Mouse (Mus musculus) midbrain, embryonic 14.5 days (tissue): Measurements from ENCODE around the gene Btk. TPM values are rescaled to one million over a fixed set of nuclear protein-coding genes. Genes with fewer than 3 reads are reported as not detected.

Experiments used
- ATAC-seq: fragments of 200-750 bp; cut with Nextera tagmentation; 2 replicates; pipeline ENCODE4 v1.8.0; 2017; ENCODE audit warnings: moderate number of reproducible peaks, moderate library complexity; ENCODE audit not compliant: low FRiP score, low TSS enrichment
- DNase-seq: peaks from one replicate; pipeline ENCODE4 v3.0.0-alpha.2; 2015
- H3K27ac ChIP-seq: fragments of 300-500 bp; sonication (generic); replicated peaks from 2 replicates; pipeline ENCODE4 v1.5.1; 2014; ENCODE audit warnings: mild to moderate bottlenecking, low read depth, low read length, moderate library complexity
- H3K27me3 ChIP-seq: fragments of 300-500 bp; sonication (generic); 2 replicates; pipeline ENCODE4 v1.6.1; 2014; ENCODE audit warnings: low read length, control low read depth, mixed read lengths; ENCODE audit not compliant: control insufficient read depth, insufficient read depth
- H3K36me3 ChIP-seq: fragments of 300-500 bp; sonication (generic); 2 replicates; pipeline ENCODE4 v1.6.1; 2014; ENCODE audit warnings: low read length, control low read depth; ENCODE audit not compliant: control insufficient read depth, insufficient read depth
- H3K4me1 ChIP-seq: fragments of 300-500 bp; sonication (generic); 2 replicates; pipeline ENCODE4 v1.6.1; 2014; ENCODE audit warnings: mild to moderate bottlenecking, antibody characterized with exemption, low read length, control low read depth; ENCODE audit not compliant: control insufficient read depth, insufficient read depth
- H3K4me2 ChIP-seq: fragments of 300-500 bp; sonication (generic); 2 replicates; pipeline ENCODE4 v1.6.1; 2014; ENCODE audit warnings: mild to moderate bottlenecking, low read length, moderate library complexity
- H3K4me3 ChIP-seq: fragments of 300-500 bp; sonication (generic); replicated peaks from 2 replicates; pipeline ENCODE4 v1.5.1; 2014; ENCODE audit warnings: low read depth, low read length
- H3K9ac ChIP-seq: fragments of 300-500 bp; sonication (generic); replicated peaks from 2 replicates; pipeline ENCODE4 v1.6.1; 2014; ENCODE audit warnings: mild to moderate bottlenecking, low read length, moderate library complexity
- H3K9me3 ChIP-seq: fragments of 300-500 bp; sonication (generic); 2 replicates; pipeline ENCODE4 v1.6.1; 2016; ENCODE audit warnings: low read length, control low read depth, mixed read lengths; ENCODE audit not compliant: control insufficient read depth
- WGBS: fragments of 180-500 bp; shearing (Covaris S2); extraction: QIAGEN DNeasy Blood & Tissue Kit; methylation state at CpG from one replicate; pipeline ENCODE4 v1.1.7; 2014; 5-methylcytosine and 5-hydroxymethylcytosine counted together
- polyA plus RNA-seq: library from polyadenylated mRNA; unstranded; fragments of >200 nt; fragmentation: Nextera tagmentation; extraction: Ambion mirVana; gene quantifications from 2 replicates; pipeline ENCODE4 v1.2.1, GENCODE M21; 2014

Gene Btk
- polyA plus RNA-seq, 1 experiment from 2014 or later = 0.26 TPM

- 84% methylated on average over 4 of the region's 4 CpGs for WGBS
- H3K36me3 ChIP-seq = no peaks in the 10 kb centered on the region
- ATAC-seq (no peak), DNase-seq (no peak)
- H3K4me2 ChIP-seq = no peak overlapping the region
- H3K27me3 ChIP-seq = no peaks in the 10 kb centered on the region
- H3K9me3 ChIP-seq = no peaks in the 10 kb centered on the region
- no peak overlapping the region for H3K4me3 ChIP-seq
- H3K9ac ChIP-seq = no peak overlapping the region
- H3K4me1 ChIP-seq = no peaks in the 10 kb centered on the region
- no peak overlapping the region for H3K27ac ChIP-seq
These were observed 58.1 kb downstream of the Btk start for GRCm38 (mm10) chrX:134525260-134525659.

GRCm38 (mm10) chrX:134523772-134524171 lies 59.6 kb downstream of the Btk start:
- Histone ChIP-seq H3K9ac (no peak overlapping the region), H3K27ac (no peak overlapping the region), H3K4me1 (no peaks in the 10 kb centered on the region), H3K27me3 (no peaks in the 10 kb centered on the region), H3K9me3 (no peaks in the 10 kb centered on the region), H3K4me2 (no peak overlapping the region), H3K36me3 (no peaks in the 10 kb centered on the region), H3K4me3 (no peak overlapping the region)
- no peak for ATAC-seq
- 68% methylated on average over 4 of the region's 4 CpGs for WGBS
- DNase-seq = no peak

GRCm38 (mm10) chrX:134509473-134509872 lies 73.9 kb downstream of the Btk start:
- H3K27ac ChIP-seq = no peak overlapping the region
- H3K9ac ChIP-seq = no peak overlapping the region
- DNase-seq = peak; percentile 15
- 47% methylated on average over 2 of the region's 2 CpGs for WGBS
- H3K27me3 ChIP-seq = no peaks in the 10 kb centered on the region
- no peaks in the 10 kb centered on the region for H3K36me3 ChIP-seq
- no peak overlapping the region for H3K4me3 ChIP-seq
- H3K9me3 ChIP-seq = no peaks in the 10 kb centered on the region
- no peak for ATAC-seq
- no peak overlapping the region for H3K4me2 ChIP-seq
- H3K4me1 ChIP-seq = no peaks in the 10 kb centered on the region

GRCm38 (mm10) chrX:134507977-134508376 lies 75.4 kb downstream of the Btk start:
- WGBS = 64% methylated on average over 6 of the region's 6 CpGs
- ATAC-seq (no peak), DNase-seq (no peak)
- no peaks in the 10 kb centered on the region for H3K36me3 ChIP-seq
- H3K9ac ChIP-seq = no peak overlapping the region
- H3K27me3 ChIP-seq = no peaks in the 10 kb centered on the region
- H3K9me3 ChIP-seq = no peaks in the 10 kb centered on the region
- no peaks in the 10 kb centered on the region for H3K4me1 ChIP-seq
- H3K4me2 ChIP-seq = no peak overlapping the region
- H3K27ac ChIP-seq = no peak overlapping the region
- H3K4me3 ChIP-seq = no peak overlapping the region

- no peaks in the 10 kb centered on the region for H3K36me3 ChIP-seq
- 86% methylated on average over 8 of the region's 8 CpGs for WGBS
These were observed 82.7 kb downstream of the Btk start for GRCm38 (mm10) chrX:134500651-134501050.

More at GRCm38 (mm10) chrX:134500651-134501050, 82.7 kb downstream of the Btk start:
- no peaks in the 10 kb centered on the region for H3K9me3 ChIP-seq
- DNase-seq (no peak), ATAC-seq (no peak)
- no peaks in the 10 kb centered on the region for H3K27me3 ChIP-seq
- H3K27ac ChIP-seq = no peak overlapping the region
- no peak overlapping the region for H3K9ac ChIP-seq
- H3K4me3 ChIP-seq = no peak overlapping the region
- no peak overlapping the region for H3K4me2 ChIP-seq
- H3K4me1 ChIP-seq = no peaks in the 10 kb centered on the region

Other genes starting within 250 kb of the Btk start
- gene Drp2, start 179.0 kb downstream of the Btk start, polyA plus RNA-seq = 23.2 and 25.2 TPM in 2 replicates
- 0.34 TPM in 1 of 2 replicates, not detected in the other for gene Taf7l, start 107.1 kb downstream of the Btk start, polyA plus RNA-seq
- 41.4 and 47.1 TPM in 2 replicates for gene Timm8a1, start 41.7 kb downstream of the Btk start, polyA plus RNA-seq
- 207 and 220 TPM in 2 replicates for gene Rpl36a, start 2.1 kb upstream of the Btk start, polyA plus RNA-seq
- 1.6 and 1.9 TPM in 2 replicates for gene Gla, start 17.6 kb upstream of the Btk start, polyA plus RNA-seq
- 92.3 and 106 TPM in 2 replicates for gene Hnrnph2, start 17.6 kb upstream of the Btk start, polyA plus RNA-seq
- gene Armcx4, start 102.9 kb upstream of the Btk start, polyA plus RNA-seq = 7.1 TPM in 2 replicates
- gene Armcx1, start 134.4 kb upstream of the Btk start, polyA plus RNA-seq = 70.1 and 70.2 TPM in 2 replicates
- gene Armcx6, start 167.8 kb upstream of the Btk start, polyA plus RNA-seq = 38.1 and 41.8 TPM in 2 replicates
- 57.3 and 69.9 TPM in 2 replicates for gene Armcx3, start 173.0 kb upstream of the Btk start, polyA plus RNA-seq
- 81.8 and 90.9 TPM in 2 replicates for gene Armcx2, start 225.7 kb upstream of the Btk start, polyA plus RNA-seq